Mouse (Mus musculus): ENCODE results near the gene Cyp4a12a. TPM values are rescaled to one million over a fixed set of nuclear protein-coding genes. Genes with fewer than 3 reads are reported as not detected.
A peak's percentile ranks its signal among the peaks of the same experiment; 100 is the strongest.
"Not testable (repeated sequence)": the region's sequence is repeated elsewhere in the genome, so short reads cannot be mapped to it uniquely, and the experiment has no call there.

Cyp4a12a gene
- polyA plus RNA-seq (2014; fragmentation: Nextera tagmentation; extraction: Ambion mirVana), result not detected in 2 replicates

DNA sequence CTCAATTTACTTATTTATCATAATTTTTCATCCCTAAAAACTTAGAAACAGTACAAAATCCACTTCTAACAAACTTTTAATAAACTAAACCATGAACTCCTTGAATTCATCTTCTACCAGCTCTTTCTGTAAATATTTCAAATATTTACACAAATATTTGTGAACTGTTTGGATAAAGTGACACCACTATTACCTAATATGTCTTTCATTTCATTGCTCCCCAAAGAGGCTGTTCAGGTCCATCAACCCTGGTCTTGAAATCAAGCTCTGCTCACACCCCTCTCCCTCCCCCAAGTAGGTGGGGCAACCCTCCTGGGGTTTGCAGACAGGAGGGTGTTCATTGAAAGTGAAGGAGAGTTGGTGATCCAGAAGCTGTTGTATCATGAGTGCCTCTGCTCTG is at the start of gene Cyp4a12a:
Gene Cyp4a12a (plus strand): TSS at position 301 of the 400 bp plus-strand sequence.
- not testable (repeated sequence) for H3K36me3 ChIP-seq (ENCODE audit: control insufficient read depth, insufficient read depth, low read length); H3K27ac ChIP-seq (ENCODE audit: low read depth); H3K27me3 ChIP-seq (replicated peaks; ENCODE audit: control insufficient read depth, insufficient read depth, low read length); H3K4me3 ChIP-seq (ENCODE audit: low read depth, low read length); H3K4me2 ChIP-seq (ENCODE audit: low read length); H3K9ac ChIP-seq (ENCODE audit: low read length); ATAC-seq (replicated peaks; ENCODE audit: low FRiP score, low TSS enrichment, low read depth); DNase-seq (ENCODE audit: low spot score); H3K9me3 ChIP-seq (ENCODE audit: control insufficient read depth, low read length); H3K4me1 ChIP-seq (replicated peaks; ENCODE audit: control insufficient read depth, insufficient read depth, low read length)

DNA sequence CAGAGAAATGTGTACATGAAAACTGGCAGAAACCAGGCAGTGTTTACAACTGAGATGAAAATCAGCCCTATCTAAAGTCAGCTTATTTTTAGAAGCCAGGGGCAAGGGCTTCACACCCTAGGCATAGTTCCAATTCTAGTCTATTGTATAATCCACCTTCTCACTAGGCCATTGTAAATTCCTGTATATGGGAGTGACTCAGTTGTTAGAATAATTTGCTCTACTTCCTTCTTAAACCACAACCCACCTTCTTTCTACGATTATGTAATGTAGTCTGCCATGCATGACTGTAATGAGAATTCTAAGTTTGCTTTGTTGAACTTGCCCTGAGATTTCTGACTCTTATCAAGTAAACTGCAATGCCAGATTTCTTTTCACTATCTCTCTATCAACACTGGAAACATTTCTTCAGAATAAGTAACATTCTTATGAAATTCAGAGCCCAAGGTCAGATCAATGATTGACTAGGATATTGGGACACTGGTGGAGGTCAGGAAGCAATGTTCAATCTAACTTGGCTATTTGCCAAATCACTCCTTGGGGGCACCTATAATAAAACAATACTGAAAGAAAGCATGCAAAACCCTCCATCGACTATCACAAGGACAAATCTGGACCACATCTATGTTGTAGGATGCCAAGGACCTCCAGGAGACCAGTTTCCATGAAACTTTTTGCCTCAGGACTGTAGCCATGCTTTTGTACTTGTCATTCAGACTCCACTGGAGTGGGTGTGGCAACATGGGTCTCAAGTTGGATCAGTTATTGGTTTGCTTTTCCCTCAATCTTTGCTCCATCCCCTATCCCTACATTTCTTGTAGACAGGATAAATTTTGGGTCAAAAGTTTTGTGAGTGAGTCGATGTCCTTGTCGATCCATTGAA is 33.9 kb upstream of the Cyp4a12a start:
- H3K9me3 ChIP-seq (ENCODE audit: control insufficient read depth, low read length); DNase-seq (ENCODE audit: low spot score); H3K27me3 ChIP-seq (replicated peaks; ENCODE audit: control insufficient read depth, insufficient read depth, low read length); H3K27ac ChIP-seq (ENCODE audit: low read depth); H3K4me1 ChIP-seq (replicated peaks; ENCODE audit: control insufficient read depth, insufficient read depth, low read length); H3K4me2 ChIP-seq (ENCODE audit: low read length); H3K4me3 ChIP-seq (ENCODE audit: low read depth, low read length); ATAC-seq (replicated peaks; ENCODE audit: low FRiP score, low TSS enrichment, low read depth); H3K36me3 ChIP-seq (ENCODE audit: control insufficient read depth, insufficient read depth, low read length); H3K9ac ChIP-seq (ENCODE audit: low read length): not testable (repeated sequence)
- WGBS, result 81% methylated on average over 3 of the region's 4 CpGs

DNA sequence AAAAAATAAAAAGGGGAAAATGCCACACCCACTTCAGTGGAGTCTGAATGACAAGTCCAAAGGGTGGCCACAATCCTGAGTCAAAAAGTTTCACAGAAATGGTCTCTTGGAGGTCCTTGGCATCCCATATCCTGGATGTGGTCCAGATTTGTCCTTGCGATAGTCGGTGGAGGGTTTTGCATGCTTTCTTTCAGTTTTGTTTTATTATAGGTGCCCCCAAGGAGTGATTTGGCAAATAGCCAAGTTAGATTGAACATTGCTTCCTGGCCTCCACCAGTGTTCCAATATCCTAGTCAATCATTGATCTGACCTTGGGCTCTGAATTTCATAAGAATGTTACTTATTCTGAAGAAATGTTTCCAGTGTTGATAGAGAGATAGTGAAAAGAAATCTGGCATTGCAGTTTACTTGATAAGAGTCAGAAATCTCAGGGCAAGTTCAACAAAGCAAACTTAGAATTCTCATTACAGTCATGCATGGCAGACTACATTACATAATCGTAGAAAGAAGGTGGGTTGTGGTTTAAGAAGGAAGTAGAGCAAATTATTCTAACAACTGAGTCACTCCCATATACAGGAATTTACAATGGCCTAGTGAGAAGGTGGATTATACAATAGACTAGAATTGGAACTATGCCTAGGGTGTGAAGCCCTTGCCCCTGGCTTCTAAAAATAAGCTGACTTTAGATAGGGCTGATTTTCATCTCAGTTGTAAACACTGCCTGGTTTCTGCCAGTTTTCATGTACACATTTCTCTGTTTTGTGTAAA is 20.4 kb upstream of the Cyp4a12a start:
- not testable (repeated sequence) for H3K9me3 ChIP-seq (ENCODE audit: control insufficient read depth, low read length); H3K4me3 ChIP-seq (ENCODE audit: low read depth, low read length); H3K27me3 ChIP-seq (replicated peaks; ENCODE audit: control insufficient read depth, insufficient read depth, low read length); H3K4me1 ChIP-seq (replicated peaks; ENCODE audit: control insufficient read depth, insufficient read depth, low read length); H3K27ac ChIP-seq (ENCODE audit: low read depth); H3K9ac ChIP-seq (ENCODE audit: low read length); H3K36me3 ChIP-seq (ENCODE audit: control insufficient read depth, insufficient read depth, low read length); H3K4me2 ChIP-seq (ENCODE audit: low read length); DNase-seq (ENCODE audit: low spot score)
- WGBS, result 81% methylated on average over 2 of the region's 3 CpGs
- ATAC-seq (replicated peaks; ENCODE audit: low FRiP score, low TSS enrichment, low read depth), result peak; percentile 76; the same call in 1 of the 2 replicates

DNA sequence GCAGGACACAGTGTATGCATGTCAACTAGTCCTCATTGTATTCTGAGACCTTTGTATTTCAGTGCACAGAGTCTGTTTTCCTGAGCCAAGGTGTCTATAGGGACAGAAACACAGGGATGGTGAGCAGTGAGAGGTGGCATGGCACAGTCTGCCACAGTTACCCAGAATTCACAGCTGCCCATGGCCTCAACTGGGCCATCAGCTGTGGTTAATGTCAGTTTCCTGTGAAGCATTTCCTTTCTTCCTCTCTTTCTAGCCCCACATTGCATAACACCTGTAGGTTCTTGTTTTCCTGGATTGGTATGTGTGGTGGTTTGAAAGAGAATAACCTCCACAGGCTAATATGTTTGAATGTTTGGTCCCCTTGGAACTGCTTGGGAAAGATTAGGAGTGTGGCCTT is 18.5 kb upstream of the Cyp4a12a start:
- Histone ChIP-seq H3K9me3 (ENCODE audit: control insufficient read depth, low read length) (no peaks in the 10 kb centered on the region), H3K4me1 (replicated peaks; ENCODE audit: control insufficient read depth, insufficient read depth, low read length) (no peaks in the 10 kb centered on the region), H3K36me3 (ENCODE audit: control insufficient read depth, insufficient read depth, low read length) (no peaks in the 10 kb centered on the region), H3K9ac (ENCODE audit: low read length) (no peak overlapping the region), H3K4me2 (ENCODE audit: low read length) (peak overlapping the region; percentile 49; the same call in 1 of the 2 replicates), H3K27me3 (replicated peaks; ENCODE audit: control insufficient read depth, insufficient read depth, low read length) (no peaks in the 10 kb centered on the region), H3K4me3 (ENCODE audit: low read depth, low read length) (no peak overlapping the region), H3K27ac (ENCODE audit: low read depth) (no peak overlapping the region)
- ATAC-seq (replicated peaks; ENCODE audit: low FRiP score, low TSS enrichment, low read depth) (no peak), DNase-seq (ENCODE audit: low spot score) (no peak)

DNA sequence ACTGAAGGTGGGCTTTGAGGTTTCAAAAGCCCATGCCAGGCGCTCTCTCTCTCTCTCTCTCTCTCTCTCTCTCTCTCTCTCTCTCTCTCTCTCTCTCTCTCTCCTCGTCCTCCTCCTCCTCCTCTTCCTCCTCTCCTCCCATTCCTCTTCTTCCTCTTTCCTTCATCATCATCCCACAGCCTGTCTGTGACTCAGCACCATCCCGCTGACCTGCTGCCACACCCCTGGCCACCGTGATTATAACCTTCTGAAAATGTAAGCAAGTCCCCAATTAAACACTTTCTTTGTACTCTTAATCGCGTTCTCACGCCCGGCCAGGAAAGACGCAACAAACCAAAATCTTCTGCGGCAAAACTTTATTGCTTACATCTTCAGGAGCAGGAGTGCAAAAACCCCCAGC is 18.1 kb upstream of the Cyp4a12a start:
- not testable (repeated sequence) for H3K27ac ChIP-seq (ENCODE audit: low read depth); H3K4me1 ChIP-seq (replicated peaks; ENCODE audit: control insufficient read depth, insufficient read depth, low read length); H3K27me3 ChIP-seq (replicated peaks; ENCODE audit: control insufficient read depth, insufficient read depth, low read length); H3K36me3 ChIP-seq (ENCODE audit: control insufficient read depth, insufficient read depth, low read length); DNase-seq (ENCODE audit: low spot score); H3K9me3 ChIP-seq (ENCODE audit: control insufficient read depth, low read length); ATAC-seq (replicated peaks; ENCODE audit: low FRiP score, low TSS enrichment, low read depth); H3K9ac ChIP-seq (ENCODE audit: low read length)
- Histone ChIP-seq H3K4me3 (ENCODE audit: low read depth, low read length) (peak overlapping the region; percentile 20; the same call in 1 of the 2 replicates), H3K4me2 (ENCODE audit: low read length) (peak overlapping the region; percentile 49)
- WGBS, result 18% methylated on average over 10 of the region's 10 CpGs

DNA sequence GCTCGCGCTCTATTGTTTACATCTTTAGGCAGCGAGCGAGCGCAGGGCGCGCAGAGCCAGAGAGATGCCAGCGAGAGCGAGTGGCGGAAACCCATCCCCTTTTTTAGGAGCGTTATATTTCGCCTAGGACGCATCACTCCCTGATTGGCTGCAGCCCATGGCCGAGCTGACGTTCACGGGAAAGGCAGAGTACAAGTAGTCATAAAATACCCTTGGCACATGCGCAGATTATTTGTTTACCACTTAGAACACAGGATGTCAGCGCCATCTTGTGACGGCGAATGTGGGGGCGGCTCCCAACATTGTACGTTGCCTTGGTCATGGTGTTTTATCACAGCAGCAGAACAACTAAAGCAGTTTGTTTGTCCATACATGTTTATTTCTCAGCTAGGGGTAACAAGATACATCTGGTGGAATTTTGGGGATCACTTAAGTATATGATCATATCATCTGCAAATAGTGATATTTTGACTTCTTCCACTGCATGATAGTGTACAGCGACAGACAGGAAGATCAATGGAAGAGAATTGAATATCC is 17.5 kb upstream of the Cyp4a12a start:
- H3K4me2 ChIP-seq (ENCODE audit: low read length), result peak overlapping the region; percentile 49
- not testable (repeated sequence) for H3K9ac ChIP-seq (ENCODE audit: low read length); H3K36me3 ChIP-seq (ENCODE audit: control insufficient read depth, insufficient read depth, low read length); ATAC-seq (replicated peaks; ENCODE audit: low FRiP score, low TSS enrichment, low read depth); H3K27ac ChIP-seq (ENCODE audit: low read depth); DNase-seq (ENCODE audit: low spot score); H3K9me3 ChIP-seq (ENCODE audit: control insufficient read depth, low read length); H3K4me1 ChIP-seq (replicated peaks; ENCODE audit: control insufficient read depth, insufficient read depth, low read length); H3K27me3 ChIP-seq (replicated peaks; ENCODE audit: control insufficient read depth, insufficient read depth, low read length)
- peak overlapping the region; percentile 20; the same call in 1 of the 2 replicates for H3K4me3 ChIP-seq (ENCODE audit: low read depth, low read length)
- 13% methylated on average over 16 of the region's 23 CpGs for WGBS

DNA sequence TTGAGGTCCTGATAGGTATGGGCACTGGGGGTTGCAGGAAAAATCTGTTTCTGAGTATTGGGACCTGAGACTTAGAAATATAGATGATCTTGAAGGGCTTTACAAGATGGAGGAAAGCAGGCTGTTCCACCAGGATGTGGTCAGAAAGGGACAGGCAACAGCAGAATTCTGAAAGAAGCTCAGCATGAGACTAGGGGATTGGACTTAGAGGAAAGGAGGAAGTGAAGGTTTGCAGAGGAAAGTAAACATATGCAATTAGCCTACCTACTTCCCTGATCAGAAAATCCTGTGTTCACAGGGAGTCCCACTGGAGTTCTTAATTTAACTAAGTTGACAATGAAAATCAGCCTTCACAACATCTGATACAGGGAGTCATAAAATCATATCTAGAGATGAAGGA is 26.9 kb downstream of the Cyp4a12a start:
- H3K9me3 ChIP-seq (ENCODE audit: control insufficient read depth, low read length); H3K4me2 ChIP-seq (ENCODE audit: low read length); DNase-seq (ENCODE audit: low spot score); H3K27me3 ChIP-seq (replicated peaks; ENCODE audit: control insufficient read depth, insufficient read depth, low read length); H3K4me3 ChIP-seq (ENCODE audit: low read depth, low read length); H3K27ac ChIP-seq (ENCODE audit: low read depth); ATAC-seq (replicated peaks; ENCODE audit: low FRiP score, low TSS enrichment, low read depth); H3K9ac ChIP-seq (ENCODE audit: low read length); H3K4me1 ChIP-seq (replicated peaks; ENCODE audit: control insufficient read depth, insufficient read depth, low read length); H3K36me3 ChIP-seq (ENCODE audit: control insufficient read depth, insufficient read depth, low read length): not testable (repeated sequence)

DNA sequence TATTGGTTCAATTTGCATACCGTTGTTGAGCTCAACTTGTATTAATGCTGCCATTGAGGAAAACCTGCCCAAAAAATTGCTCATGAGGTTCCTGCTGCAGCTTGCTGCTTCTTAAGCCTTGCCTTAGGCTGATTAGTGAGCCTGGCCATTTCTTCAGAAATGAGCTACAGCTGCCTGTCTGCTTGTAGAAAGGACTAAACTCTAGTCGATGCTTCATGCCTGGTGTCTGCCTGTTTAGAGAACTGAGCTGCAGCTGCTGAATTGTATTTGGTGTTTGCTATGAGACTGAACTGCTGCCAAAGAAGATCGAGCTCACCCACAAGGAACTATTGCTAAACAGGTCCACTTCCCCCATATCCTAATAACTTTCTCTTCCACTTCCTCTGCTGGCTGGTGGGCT is 66.8 kb downstream of the Cyp4a12a start:
- not testable (repeated sequence) for H3K4me1 ChIP-seq (replicated peaks; ENCODE audit: control insufficient read depth, insufficient read depth, low read length); ATAC-seq (replicated peaks; ENCODE audit: low FRiP score, low TSS enrichment, low read depth); DNase-seq (ENCODE audit: low spot score); H3K27me3 ChIP-seq (replicated peaks; ENCODE audit: control insufficient read depth, insufficient read depth, low read length); H3K4me3 ChIP-seq (ENCODE audit: low read depth, low read length); H3K9me3 ChIP-seq (ENCODE audit: control insufficient read depth, low read length); H3K9ac ChIP-seq (ENCODE audit: low read length); H3K27ac ChIP-seq (ENCODE audit: low read depth); H3K4me2 ChIP-seq (ENCODE audit: low read length); H3K36me3 ChIP-seq (ENCODE audit: control insufficient read depth, insufficient read depth, low read length)
- WGBS, result 68% methylated on average over 3 of the region's 3 CpGs

All from intestine, embryonic 14.5 days (tissue).